Mouse (Mus musculus): Measurements from ENCODE around the gene Ercc4. TPM values are rescaled to one million over a fixed set of nuclear protein-coding genes. Genes with fewer than 3 reads are reported as not detected.

The Ercc4 gene
- 3.4 and 3.5 TPM in 2 replicates for polyA plus RNA-seq (2012; rRNA removed)

GRCm38 (mm10) chr16:13109156-13109989, at the start of gene Ercc4:
Gene Ercc4 (plus strand): TSS chr16:13109684.

Other genes starting within 250 kb of the Ercc4 start
- gene Mrtfb, start 146.8 kb downstream of the Ercc4 start, polyA plus RNA-seq (2012; rRNA removed), result 2.3 and 2.7 TPM in 2 replicates

All from liver, embryonic 18 days (tissue).